Mouse (Mus musculus): Measurements from ENCODE around the gene Crat.

- no peak for TF ChIP-seq CTCF (IDR thresholded peaks at IDR 0.05; ENCODE audit: low read depth)
- no peak for TF ChIP-seq EP300 (IDR thresholded peaks at IDR 0.05; ENCODE audit: low read depth)
Measured at GRCm38 (mm10) chr2:30366203-30366602, 49.4 kb downstream of the Crat start.
